Mouse (Mus musculus) frontal cortex, postnatal 14 days (tissue): ENCODE measurements around the gene Pgm2.
A peak's percentile ranks its signal among the peaks of the same experiment; 100 is the strongest.

Source experiments
- DNase-seq, 2 experiments: peaks; one replicate each; pipeline ENCODE4 v3.0.0; 2022; ENCODE audit warnings: low spot score in 2 of 2

The Pgm2 gene

DNA sequence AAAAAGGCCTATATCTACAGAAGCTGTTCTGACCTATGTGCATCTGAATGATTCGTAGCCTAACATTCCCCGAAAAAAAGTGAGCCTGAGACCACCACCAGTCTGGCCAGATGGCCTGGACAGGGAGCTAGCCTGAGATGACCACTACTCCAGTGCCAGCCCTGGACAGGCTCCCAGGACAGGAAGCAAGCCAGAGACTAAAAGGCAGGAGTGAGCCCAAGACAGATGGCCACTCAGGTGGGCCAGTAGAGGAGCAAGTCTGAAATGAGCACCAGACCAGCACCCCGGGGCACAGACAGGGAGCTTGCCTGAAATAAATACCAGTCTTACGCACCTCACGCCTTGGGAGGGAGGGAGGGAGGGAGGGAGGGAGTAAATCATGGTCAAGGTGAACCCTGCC, 51.6 kb downstream of the Pgm2 start:
- DNase-seq, result no peak

DNA sequence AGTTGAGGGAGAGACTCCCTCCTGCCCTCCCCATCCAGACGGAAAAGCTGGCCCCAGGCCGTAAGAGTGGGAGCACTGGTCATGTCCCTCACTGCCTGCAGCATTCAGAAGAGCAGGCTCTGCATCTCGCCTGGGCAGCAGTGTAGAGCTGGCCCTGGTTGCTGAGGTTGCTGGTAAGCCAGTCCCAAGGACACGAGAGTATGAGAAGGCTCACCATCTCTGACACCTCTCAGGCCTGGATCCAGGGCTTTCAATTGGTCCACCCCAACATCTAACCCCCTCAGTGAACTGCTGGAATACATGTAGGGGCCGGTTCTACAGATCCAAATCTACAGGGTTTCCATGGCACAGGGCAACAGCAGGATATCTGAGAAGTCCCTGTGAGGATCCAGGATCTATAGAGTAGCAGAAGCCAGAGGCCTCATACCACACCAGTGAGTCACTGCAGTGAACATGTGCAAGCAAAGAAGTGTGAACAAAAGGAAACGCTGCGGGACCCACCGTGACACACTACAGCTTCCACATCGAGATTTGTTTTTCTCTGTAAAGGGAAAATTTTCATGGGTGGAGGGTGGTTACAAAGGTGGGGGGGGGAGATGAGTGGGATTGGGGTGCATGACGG, 53.7 kb downstream of the Pgm2 start:
- DNase-seq, result no peak

- no peak for DNase-seq
Observed at GRCm38 (mm10) chr5:64149184-64150127, 56.7 kb downstream of the Pgm2 start.

DNA sequence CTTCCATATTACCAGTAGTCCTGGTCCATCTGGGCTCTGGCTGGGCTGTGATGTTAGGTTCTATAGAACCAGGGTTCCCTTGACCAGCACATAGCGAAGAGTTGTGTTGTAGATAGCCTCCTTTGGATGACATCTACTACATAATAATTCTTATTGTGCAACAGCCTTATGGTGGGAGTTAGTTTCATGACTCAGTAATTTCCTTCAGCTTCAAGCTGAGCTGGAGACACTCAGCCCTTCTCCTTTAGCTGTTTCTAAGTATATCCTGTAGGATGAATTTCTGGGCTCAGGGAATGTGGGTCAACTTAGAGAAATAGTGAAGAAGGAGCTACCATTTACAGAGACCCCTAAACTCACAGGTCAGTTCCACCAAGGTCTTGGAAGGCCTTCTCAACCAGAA, 60.6 kb downstream of the Pgm2 start:
- no peak for DNase-seq

DNA sequence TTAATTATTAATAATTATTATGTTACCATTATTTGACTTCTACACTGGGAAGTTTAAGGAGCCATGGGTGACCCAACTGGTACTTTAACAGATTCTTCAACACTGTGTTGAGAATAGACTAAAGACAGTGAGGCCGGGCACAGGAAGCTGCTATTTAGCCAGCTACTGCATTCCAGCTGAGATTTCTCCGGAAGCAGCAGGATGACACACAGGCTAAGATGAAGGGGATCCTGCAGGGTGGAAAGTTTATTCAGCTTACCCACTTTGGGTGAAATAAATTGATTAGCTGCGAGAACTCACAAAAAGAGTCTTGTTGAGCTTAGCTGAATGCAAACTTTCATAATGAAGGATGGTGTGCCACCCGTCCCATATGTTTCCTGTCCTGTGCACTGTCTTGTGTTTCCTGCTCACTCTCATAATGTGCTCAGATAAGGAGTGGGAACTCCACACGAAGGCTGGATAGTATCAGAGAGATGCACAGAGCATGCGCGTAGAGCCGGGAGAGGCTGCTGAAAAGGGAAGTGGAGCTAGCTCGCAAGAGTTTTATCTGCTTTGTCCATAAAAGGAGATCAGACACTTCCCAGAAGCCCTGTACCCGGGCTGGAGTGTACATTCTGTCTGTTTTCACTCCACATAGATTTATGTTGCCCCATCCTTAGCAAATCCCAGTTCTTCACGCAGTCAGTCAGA, 63.3 kb downstream of the Pgm2 start, which contains the start of gene Tbc1d1:
Gene Tbc1d1, plus strand, starts transcription at position 445 of the 690 bp plus-strand sequence.
- no peak for DNase-seq

- DNase-seq, result no peak
Observed at GRCm38 (mm10) chr5:64156579-64156978, 63.8 kb downstream of the Pgm2 start.

DNA sequence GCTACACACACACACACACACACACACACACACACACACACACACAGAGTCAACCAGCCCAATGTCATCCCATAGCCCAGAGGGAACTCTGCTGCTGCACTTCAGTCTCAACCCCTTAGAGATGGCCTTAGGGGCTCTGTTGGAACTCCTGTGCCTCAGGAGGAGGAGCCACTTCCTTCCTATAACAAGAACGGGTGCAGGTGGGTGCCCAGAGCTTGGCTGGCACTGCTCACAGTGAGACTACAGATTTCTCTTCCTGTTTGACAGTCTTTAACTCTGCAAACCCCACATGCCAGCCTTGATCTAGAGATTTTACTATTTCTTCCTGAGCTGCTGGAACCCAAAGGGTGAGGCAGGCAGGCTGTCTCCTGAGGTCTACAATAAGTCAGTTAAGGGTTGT, 65.2 kb downstream of the Pgm2 start:
- no peak for DNase-seq

DNA sequence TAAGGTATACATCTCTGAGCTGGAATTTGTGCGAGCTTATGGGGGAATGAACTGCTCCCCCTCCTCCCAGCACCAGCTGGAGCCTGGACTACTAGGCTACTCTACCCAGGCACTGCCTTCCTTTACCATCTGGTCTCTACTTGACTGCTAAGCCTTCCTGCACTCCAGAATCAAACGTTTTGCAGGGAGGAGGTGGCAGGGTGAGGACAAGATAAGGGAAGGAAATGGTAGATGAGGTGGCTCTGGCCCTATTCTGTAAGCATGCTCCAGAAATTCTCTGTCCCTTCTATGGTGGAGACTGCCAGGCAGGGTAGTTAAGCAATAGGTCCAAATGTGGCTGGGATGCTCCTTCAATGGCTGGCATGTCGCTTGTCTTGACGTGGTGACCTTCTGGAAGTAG, 65.8 kb downstream of the Pgm2 start:
- DNase-seq, result no peak

GRCm38 (mm10) chr5:64159065-64159780, 66.5 kb downstream of the Pgm2 start:
- peak; percentile 18 to 25 for DNase-seq

- peak; percentile 46 to 55 for DNase-seq
Observed at GRCm38 (mm10) chr5:64159781-64160704, 67.3 kb downstream of the Pgm2 start.

DNA sequence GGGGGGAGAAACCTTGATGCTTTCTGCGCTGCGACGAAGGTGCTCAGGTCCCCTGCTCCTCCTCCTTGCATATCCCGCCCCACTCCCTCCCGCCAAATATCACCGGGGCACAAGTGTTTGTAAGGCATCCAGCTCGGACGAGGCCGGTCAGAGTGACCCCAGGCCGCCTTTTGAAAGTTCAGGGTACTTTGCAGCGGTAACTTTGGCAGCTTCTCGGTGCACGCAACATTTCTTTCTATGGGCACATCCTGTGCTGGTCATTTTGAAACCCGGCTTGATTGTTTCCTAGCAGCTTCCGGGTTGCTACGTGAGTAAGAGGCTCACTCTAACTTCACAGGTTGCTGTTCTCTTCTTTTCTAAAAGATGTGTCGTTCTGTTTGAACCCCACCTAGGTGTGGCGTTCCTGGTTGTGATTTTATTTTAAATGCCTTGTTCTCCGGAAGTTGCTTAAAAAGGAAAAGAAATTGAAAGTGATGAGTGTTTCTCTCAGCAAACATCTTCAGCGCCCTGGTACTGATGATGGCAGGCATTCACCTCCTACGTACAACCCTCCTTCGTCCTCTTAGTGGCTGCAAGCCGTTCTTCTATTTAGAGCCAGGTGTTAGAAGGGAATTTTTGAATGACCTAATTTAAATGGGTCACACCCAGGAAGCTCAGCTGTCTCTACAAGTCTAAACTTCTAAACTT, 68.1 kb downstream of the Pgm2 start:
- DNase-seq, result no peak

- DNase-seq, result no peak
Observed at GRCm38 (mm10) chr5:64161917-64162316, 69.2 kb downstream of the Pgm2 start.

- no peak for DNase-seq
Observed at GRCm38 (mm10) chr5:64162582-64162981, 69.8 kb downstream of the Pgm2 start.

- DNase-seq, result no peak
Observed at GRCm38 (mm10) chr5:64164414-64164813, 71.7 kb downstream of the Pgm2 start.

DNA sequence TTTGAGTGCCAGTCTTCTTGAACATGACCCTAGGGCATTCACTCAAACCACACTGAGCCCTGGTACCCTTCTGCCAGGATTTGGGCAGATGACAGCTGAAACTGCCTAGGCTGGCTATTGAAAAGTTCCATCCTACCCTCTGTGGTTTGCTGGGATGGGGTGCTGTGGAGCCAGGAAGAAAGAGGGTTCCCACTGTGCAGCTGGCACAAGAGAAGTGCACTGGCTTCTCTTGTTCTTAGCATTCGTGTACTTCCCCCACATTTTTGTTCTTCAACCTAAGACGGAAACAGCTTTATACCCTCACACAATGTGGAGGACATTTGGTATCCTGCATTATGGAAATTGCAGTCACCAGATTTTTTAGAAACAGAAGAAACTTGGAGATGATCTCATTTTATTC, 73.1 kb downstream of the Pgm2 start:
- no peak for DNase-seq

GRCm38 (mm10) chr5:64168990-64169540, 76.3 kb downstream of the Pgm2 start:
- no peak for DNase-seq

GRCm38 (mm10) chr5:64172884-64173283, 80.1 kb downstream of the Pgm2 start:
- DNase-seq, result no peak

GRCm38 (mm10) chr5:64173302-64173701, 80.6 kb downstream of the Pgm2 start:
- DNase-seq, result no peak

DNA sequence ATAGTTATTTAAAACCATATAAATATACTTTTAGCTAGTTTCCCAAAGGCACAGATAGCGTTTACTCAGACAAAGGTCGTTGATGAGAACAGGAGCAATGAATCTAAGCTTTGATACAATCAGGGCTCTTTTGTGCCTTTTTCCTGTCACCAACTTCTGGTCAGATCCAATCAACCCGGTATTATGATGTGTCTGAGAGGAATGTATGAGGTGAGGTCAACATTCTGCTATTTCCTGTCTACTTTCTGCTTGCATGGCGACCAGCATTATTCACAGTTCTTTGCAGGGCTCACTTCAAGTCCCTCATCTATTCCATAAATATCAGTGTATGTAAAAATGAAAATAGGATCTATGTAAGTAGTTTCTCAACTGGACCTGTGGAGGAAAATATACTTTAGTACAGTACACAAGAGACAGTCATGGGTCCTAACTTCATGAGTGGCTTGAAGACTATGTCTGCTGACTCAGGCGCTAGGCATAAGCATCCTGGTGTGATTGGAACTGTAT, 81.7 kb downstream of the Pgm2 start:
- DNase-seq, result no peak
